ENCODE assay signal across 23 mouse cellular contexts in genomic region chr17:47464248-47464965, GRCm38 (mm10). TPM values are rescaled to one million over a fixed set of nuclear protein-coding genes. Genes with fewer than 3 reads are reported as not detected.
DNase-seq lines count a peak whose midpoint lies in the region; ATAC-seq and TF ChIP-seq lines count a peak whose summit lies in the region.
"Had no signal": no experiment of that assay in that cellular context is flagged by ENCODE, and none has a peak within 500 bp of the region (broad histone marks: within the 10 kb centered on the region; RNA-seq: fewer than 3 reads in every experiment).

No protein-coding gene starts in this region.

- no peaks in the 10 kb centered on the region for H3K27me3 ChIP-seq in kidney, postnatal 0 days (ENCODE audit: insufficient read depth, low read length)
- H3K27me3 ChIP-seq in liver, embryonic 13.5 days, result peaks cover 37% of the 10 kb centered on the region

- no peak for TF ChIP-seq CTCF in kidney, postnatal 0 days (IDR thresholded peaks at IDR 0.05; ENCODE audit: low read depth)

- 45% methylated on average over 12 of the region's 12 CpGs for WGBS in kidney, postnatal 0 days
- 61% methylated on average over 12 of the region's 12 CpGs for WGBS in liver, embryonic 13.5 days (ENCODE audit: insufficient replicate concordance)

- H3K9ac ChIP-seq in kidney, postnatal 0 days (ENCODE audit: low read depth, low read length), result no peak overlapping the region
- H3K9ac ChIP-seq in liver, embryonic 13.5 days, result no peak overlapping the region
- H3K9ac ChIP-seq: lung, embryonic 14.5 days; midbrain, embryonic 13.5 days had no signal

- peak overlapping the region; percentile 36; the same call in 1 of the 2 replicates for H3K27ac ChIP-seq in kidney, postnatal 0 days
- H3K27ac ChIP-seq in liver, embryonic 13.5 days, result 0 out of 2 replicates have a peak overlapping the region, but pooled peaks have one; percentile 5
- H3K27ac ChIP-seq: gastrocnemius, adult 2 months; midbrain, embryonic 13.5 days had no signal

- no peaks in the 10 kb centered on the region for H3K36me3 ChIP-seq in kidney, postnatal 0 days (ENCODE audit: insufficient read depth, low read length)
- no peaks in the 10 kb centered on the region for H3K36me3 ChIP-seq in liver, embryonic 13.5 days
- H3K36me3 ChIP-seq: midbrain, embryonic 13.5 days had no signal

- H3K9me3 ChIP-seq in kidney, postnatal 0 days (replicated peaks; ENCODE audit: low read length), result no peaks in the 10 kb centered on the region
- no peaks in the 10 kb centered on the region for H3K9me3 ChIP-seq in liver, embryonic 13.5 days (replicated peaks)
- H3K9me3 ChIP-seq: midbrain, embryonic 13.5 days had no signal

- peak; percentile 86 for DNase-seq in heart, adult 11 months
- no peak for DNase-seq in heart, adult 9 months (ENCODE audit: low spot score in 2 of 2)
- DNase-seq in kidney, postnatal 0 days (ENCODE audit: low spot score), result no peak
- DNase-seq in kidney, adult 9 months, result no peak
- DNase-seq in liver, embryonic 13.5 days, result no peak
- peak; percentile 82 for DNase-seq in yolk sac, embryonic 10.5 days (ENCODE audit: low spot score)
- DNase-seq in cerebellum, postnatal 10 days, result no peak
- DNase-seq in adrenal gland, postnatal 14 days, result no peak
- DNase-seq: adrenal gland, postnatal 10 days; cerebellum, adult 2 months; gastrocnemius, adult 2 months; kidney, postnatal 10 days; layer of hippocampus, postnatal 36 days; lung, embryonic 14.5 days; right cerebral cortex, postnatal 14 days; spleen, adult 18-20 months; thymus, postnatal 25 days had no signal

- no peak for ATAC-seq in kidney, postnatal 0 days (replicated peaks; ENCODE audit: low FRiP score, low read depth)
- ATAC-seq in liver, embryonic 13.5 days (ENCODE audit: low read depth), result peak; percentile 24; the same call in 1 of the 2 replicates
- ATAC-seq: forebrain, embryonic 14.5 days; midbrain, embryonic 13.5 days had no signal

- H3K4me1 ChIP-seq in kidney, postnatal 0 days (replicated peaks; ENCODE audit: insufficient read depth, low read length), result peaks cover 12% of the 10 kb centered on the region
- peaks cover 59% of the 10 kb centered on the region for H3K4me1 ChIP-seq in liver, embryonic 13.5 days (replicated peaks)

- no peak overlapping the region for H3K4me3 ChIP-seq in kidney, postnatal 0 days (replicated peaks; ENCODE audit: low read depth, low read length)
- H3K4me3 ChIP-seq in liver, embryonic 13.5 days (replicated peaks), result no peak overlapping the region
- H3K4me3 ChIP-seq: gastrocnemius, adult 2 months; midbrain, embryonic 13.5 days had no signal

- H3K4me2 ChIP-seq in kidney, postnatal 0 days (ENCODE audit: low read length), result no peak overlapping the region; the same call in 1 of the 2 replicates
- no peak overlapping the region for H3K4me2 ChIP-seq in liver, embryonic 13.5 days
- H3K4me2 ChIP-seq: heart, embryonic 11.5 days; lung, embryonic 14.5 days; midbrain, embryonic 13.5 days had no signal

RNA-seq across cellular contexts. Expression of gene 1700001C19Rik, which starts 27.2 kb away (rescaled TPM):
- polyA plus RNA-seq in kidney, postnatal 0 days (2015; fragmentation: Nextera tagmentation; extraction: Ambion mirVana), result 0.45 and 0.47 TPM in 2 replicates
- 0.78 and 0.88 TPM in 2 replicates for polyA plus RNA-seq in liver, embryonic 13.5 days (2015; fragmentation: Nextera tagmentation; extraction: Ambion mirVana)
- 0.82 TPM in 1 of 2 replicates, not detected in the other for total RNA-seq in adrenal gland, postnatal 14 days (2021)
- total RNA-seq: gastrocnemius, adult 2 months; gastrocnemius, postnatal 4 days; layer of hippocampus, postnatal 36 days; left cerebral cortex, postnatal 10 days; megakaryocyte, adult 5-6 weeks had no signal

RNA-seq across cellular contexts. Expression of gene AI661453, which starts 28.0 kb away (rescaled TPM):
- 2.2 and 2.4 TPM in 2 replicates for polyA plus RNA-seq in kidney, postnatal 0 days (2015; fragmentation: Nextera tagmentation; extraction: Ambion mirVana)
- 0.16 and 0.24 TPM in 2 replicates for polyA plus RNA-seq in liver, embryonic 13.5 days (2015; fragmentation: Nextera tagmentation; extraction: Ambion mirVana)
- 1.4 and 1.7 TPM in 2 replicates for total RNA-seq in adrenal gland, postnatal 14 days (2021)

RNA-seq across cellular contexts. Expression of gene Taf8, which starts 37.7 kb away (rescaled TPM):
- 21.4 and 24.9 TPM in 2 replicates for polyA plus RNA-seq in kidney, postnatal 0 days (2015; fragmentation: Nextera tagmentation; extraction: Ambion mirVana)
- 14.4 and 14.5 TPM in 2 replicates for polyA plus RNA-seq in liver, embryonic 13.5 days (2015; fragmentation: Nextera tagmentation; extraction: Ambion mirVana)
- total RNA-seq in adrenal gland, postnatal 14 days (2021), result 22.9 and 23.9 TPM in 2 replicates

RNA-seq across cellular contexts. Expression of gene Ccnd3, which starts 40.4 kb away (rescaled TPM):
- 199 and 202 TPM in 2 replicates for polyA plus RNA-seq in kidney, postnatal 0 days (2015; fragmentation: Nextera tagmentation; extraction: Ambion mirVana)
- polyA plus RNA-seq in liver, embryonic 13.5 days (2015; fragmentation: Nextera tagmentation; extraction: Ambion mirVana), result 387 and 400 TPM in 2 replicates
- total RNA-seq in adrenal gland, postnatal 14 days (2021), result 228 and 248 TPM in 2 replicates

Comparison
In these comparisons a context has a peak if more than half of its experiments do, and no peak if none do; other contexts are left out.
1. DNase-seq: peak in heart, adult 11 months (single experiment) and yolk sac, embryonic 10.5 days (single experiment); none in heart, adult 9 months (0 of 2), kidney, postnatal 0 days (single experiment), kidney, adult 9 months (single experiment), liver, embryonic 13.5 days (single experiment), cerebellum, postnatal 10 days (0 of 2) and adrenal gland, postnatal 14 days (single experiment).